Mouse (Mus musculus): ENCODE results near the gene Acer3.

DNA sequence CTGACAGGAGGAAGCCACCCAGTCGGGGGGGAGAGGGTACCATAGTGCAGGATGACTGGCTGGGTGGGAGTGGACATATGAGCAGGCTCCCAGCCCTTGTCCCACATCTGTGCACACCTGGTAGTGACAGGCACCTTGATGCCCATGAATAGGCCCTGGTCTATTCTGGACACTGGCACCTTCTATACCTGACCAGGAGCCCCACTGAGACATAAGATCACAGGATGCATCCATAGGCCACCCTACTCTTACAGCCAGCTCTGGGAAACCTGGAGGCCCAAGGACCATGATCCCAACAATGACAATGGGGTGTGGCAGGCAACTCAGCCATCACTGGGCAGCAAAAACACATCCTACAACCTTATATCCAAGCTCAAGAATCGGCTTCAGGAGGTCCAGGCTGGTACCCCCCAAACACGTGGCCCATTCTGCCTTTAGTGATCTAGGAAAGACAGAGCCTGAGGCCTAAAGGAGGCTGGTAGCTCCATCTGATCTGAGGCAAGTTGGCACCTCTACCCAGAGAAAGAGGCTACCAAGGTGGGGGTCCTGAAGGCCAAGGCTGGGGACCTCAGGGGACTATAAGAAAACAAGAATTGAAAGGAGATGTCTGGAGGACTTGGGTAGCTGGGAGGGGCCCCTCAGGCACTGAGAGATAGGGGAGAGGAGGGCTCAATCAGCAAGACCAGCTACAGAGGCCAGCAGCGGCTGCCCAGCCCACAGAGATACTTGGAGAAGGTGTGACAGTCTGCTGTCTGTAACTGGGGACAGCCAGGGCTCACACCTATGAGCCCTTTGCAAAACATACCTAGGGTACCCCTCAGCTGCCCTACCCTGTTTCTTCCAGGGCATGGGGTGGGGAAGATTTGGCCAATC is 145.9 kb downstream of the Acer3 start:
- TF ChIP-seq CTCF (IDR thresholded peaks at IDR 0.05; ENCODE audit: control insufficient read depth, insufficient read depth, insufficient replicate concordance, low read depth, low read length) (no peak), POLR2A (IDR thresholded peaks at IDR 0.05; ENCODE audit: control insufficient read depth, low read depth, low read length) (no peak)

Data from testis, adult 2 months (tissue).